Mouse (Mus musculus): Measurements from ENCODE around the gene Cpd. TPM values are rescaled to one million over a fixed set of nuclear protein-coding genes. Genes with fewer than 3 reads are reported as not detected.

Gene Cpd
- polyA plus RNA-seq, 1 experiment from 2014 or later, result 3.3 TPM

DNA sequence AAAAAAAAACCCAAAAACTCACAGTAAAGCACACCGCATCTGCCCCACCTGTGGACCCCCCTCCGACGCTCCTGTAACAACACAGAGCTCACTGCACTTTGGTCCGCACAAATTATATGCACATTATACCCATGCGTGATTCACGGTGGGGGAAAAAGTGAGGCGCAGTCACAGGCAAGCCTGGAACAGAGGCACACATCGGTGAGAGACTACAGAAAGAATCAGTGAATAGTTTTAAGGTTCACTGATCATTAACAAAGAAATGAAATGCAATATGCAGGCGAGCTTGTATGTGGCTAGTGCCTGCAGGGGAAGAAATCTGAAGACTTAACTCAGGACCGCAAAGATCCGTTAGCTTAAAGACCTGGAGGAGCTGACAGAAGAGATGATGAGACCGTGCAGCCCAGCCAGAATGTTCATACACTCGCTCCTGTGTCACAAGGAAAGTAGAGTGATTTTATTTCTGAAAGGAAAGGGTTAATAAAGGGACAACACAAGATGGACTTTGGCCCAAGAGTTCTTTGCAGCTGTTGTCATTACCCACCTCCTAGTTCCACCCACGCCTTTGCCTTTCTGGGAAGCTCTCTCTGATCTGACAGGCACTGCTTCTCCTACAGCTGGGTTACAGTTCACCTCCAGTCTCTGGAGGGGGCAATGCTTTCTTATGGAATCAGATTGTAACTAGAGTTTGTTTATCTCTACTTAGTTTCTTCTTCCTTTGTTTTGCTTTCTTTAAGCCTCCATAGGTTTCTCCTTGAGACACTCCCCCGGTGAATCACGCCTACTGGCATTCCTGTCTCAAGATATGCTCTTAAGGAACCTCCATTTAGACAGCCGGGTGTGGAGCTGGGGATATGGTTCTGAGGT, 7.9 kb upstream of the Cpd start:
- Histone ChIP-seq H3K27me3 (ENCODE audit: control insufficient read depth, insufficient read depth, low read depth, low read length) (no peaks in the 10 kb centered on the region), H3K36me3 (ENCODE audit: control insufficient read depth, insufficient read depth) (no peaks in the 10 kb centered on the region), H3K9me3 (replicated peaks; ENCODE audit: control insufficient read depth, low read length) (no peaks in the 10 kb centered on the region), H3K9ac (ENCODE audit: low read depth, low read length) (no peak overlapping the region), H3K4me2 (ENCODE audit: low read depth, low read length) (no peak overlapping the region), H3K27ac (ENCODE audit: low read length) (0 out of 2 replicates have a peak overlapping the region, but pooled peaks have one; percentile 16), H3K4me3 (ENCODE audit: low read depth, low read length) (no peak overlapping the region), H3K4me1 (ENCODE audit: control insufficient read depth, low read depth, low read length) (no peaks in the 10 kb centered on the region; the same call in 1 of the 2 replicates)
- peak; percentile 74 for ATAC-seq (ENCODE audit: low read depth)
- 63% methylated on average over 17 of the region's 17 CpGs for WGBS (ENCODE audit: insufficient replicate concordance)

DNA sequence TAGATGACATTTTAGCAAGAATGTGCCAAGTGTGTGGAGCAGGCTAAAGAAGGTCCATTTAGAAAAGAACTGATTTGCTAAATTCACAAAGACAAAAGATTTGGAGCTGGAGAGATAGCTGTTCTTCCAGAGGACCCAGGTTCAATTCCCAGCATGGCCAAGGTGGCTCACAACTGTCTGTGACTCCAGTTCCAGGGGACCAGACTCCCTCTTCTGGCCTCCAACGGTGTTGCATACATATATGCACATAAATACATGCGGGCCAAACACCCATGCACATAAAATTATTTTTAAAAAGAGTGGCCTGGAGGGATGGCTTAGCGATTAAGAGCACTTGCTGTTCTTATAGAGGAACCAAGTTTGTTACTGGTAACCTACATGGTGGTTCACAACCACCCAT, 4.7 kb upstream of the Cpd start:
- no peak overlapping the region for H3K4me3 ChIP-seq (ENCODE audit: low read depth, low read length)
- H3K4me2 ChIP-seq (ENCODE audit: low read depth, low read length), result no peak overlapping the region
- WGBS (ENCODE audit: insufficient replicate concordance), result 62% methylated on average over 3 of the region's 3 CpGs
- H3K9me3 ChIP-seq (replicated peaks; ENCODE audit: control insufficient read depth, low read length), result no peaks in the 10 kb centered on the region
- ATAC-seq (ENCODE audit: low read depth), result no peak
- H3K36me3 ChIP-seq (ENCODE audit: control insufficient read depth, insufficient read depth), result no peaks in the 10 kb centered on the region
- no peak overlapping the region for H3K9ac ChIP-seq (ENCODE audit: low read depth, low read length)
- H3K27ac ChIP-seq (ENCODE audit: low read length), result no peak overlapping the region
- H3K27me3 ChIP-seq (ENCODE audit: control insufficient read depth, insufficient read depth, low read depth, low read length), result no peaks in the 10 kb centered on the region
- peaks cover 4% of the 10 kb centered on the region; the same call in 1 of the 2 replicates for H3K4me1 ChIP-seq (ENCODE audit: control insufficient read depth, low read depth, low read length)

DNA sequence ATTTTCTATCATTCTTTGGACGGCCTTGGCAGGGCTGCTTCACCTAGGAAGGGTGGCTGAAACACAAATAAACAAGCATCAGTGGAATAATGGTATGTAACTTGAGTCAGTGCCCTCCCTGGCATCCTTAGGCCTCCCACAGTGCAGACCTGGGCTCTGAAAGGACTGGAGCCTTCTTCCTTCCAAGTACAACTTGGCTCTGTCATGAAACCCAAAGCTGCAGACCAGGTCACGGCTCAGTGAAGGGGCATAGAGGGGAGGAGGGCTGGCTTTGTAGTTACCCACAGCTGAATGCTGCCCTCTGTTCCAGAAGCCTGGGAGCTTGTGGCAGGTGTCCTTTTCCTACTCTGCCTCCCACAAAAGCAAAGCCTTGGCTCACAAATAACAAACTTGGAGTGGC, 2.8 kb upstream of the Cpd start:
- Histone ChIP-seq H3K4me3 (ENCODE audit: low read depth, low read length) (no peak overlapping the region), H3K4me1 (ENCODE audit: control insufficient read depth, low read depth, low read length) (peaks cover 15% of the 10 kb centered on the region), H3K9me3 (replicated peaks; ENCODE audit: control insufficient read depth, low read length) (no peaks in the 10 kb centered on the region), H3K9ac (ENCODE audit: low read depth, low read length) (no peak overlapping the region), H3K4me2 (ENCODE audit: low read depth, low read length) (no peak overlapping the region), H3K36me3 (ENCODE audit: control insufficient read depth, insufficient read depth) (no peaks in the 10 kb centered on the region), H3K27ac (ENCODE audit: low read length) (no peak overlapping the region), H3K27me3 (ENCODE audit: control insufficient read depth, insufficient read depth, low read depth, low read length) (no peaks in the 10 kb centered on the region)
- 44% methylated on average over 2 of the region's 2 CpGs for WGBS (ENCODE audit: insufficient replicate concordance)
- no peak for ATAC-seq (ENCODE audit: low read depth)

DNA sequence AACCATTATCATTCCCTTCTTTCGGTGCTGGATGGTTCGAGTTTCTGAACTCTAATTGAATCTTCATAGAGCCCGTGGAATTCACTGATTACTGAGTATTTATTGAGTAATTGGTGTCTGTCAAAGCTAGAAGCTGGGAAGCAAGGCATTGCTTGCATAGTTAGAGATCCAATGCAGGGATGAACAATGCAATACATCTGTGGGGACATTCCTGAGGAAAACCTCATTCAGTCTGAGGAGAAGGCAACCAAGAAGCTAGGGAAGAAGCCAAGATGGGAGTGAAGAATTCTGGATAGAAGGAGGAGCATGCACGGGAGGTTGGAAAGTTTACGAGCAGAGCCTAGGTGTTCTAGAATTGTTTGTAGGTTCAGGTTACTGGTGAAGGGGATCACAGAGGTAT, 1.3 kb upstream of the Cpd start:
- Histone ChIP-seq H3K27ac (ENCODE audit: low read length) (no peak overlapping the region), H3K4me1 (ENCODE audit: control insufficient read depth, low read depth, low read length) (peaks cover 19% of the 10 kb centered on the region), H3K9me3 (replicated peaks; ENCODE audit: control insufficient read depth, low read length) (no peaks in the 10 kb centered on the region), H3K9ac (ENCODE audit: low read depth, low read length) (no peak overlapping the region), H3K4me2 (ENCODE audit: low read depth, low read length) (no peak overlapping the region), H3K27me3 (ENCODE audit: control insufficient read depth, insufficient read depth, low read depth, low read length) (no peaks in the 10 kb centered on the region), H3K4me3 (ENCODE audit: low read depth, low read length) (no peak overlapping the region), H3K36me3 (ENCODE audit: control insufficient read depth, insufficient read depth) (no peaks in the 10 kb centered on the region)
- 68% methylated on average over 5 of the region's 5 CpGs for WGBS (ENCODE audit: insufficient replicate concordance)
- no peak for ATAC-seq (ENCODE audit: low read depth)

DNA sequence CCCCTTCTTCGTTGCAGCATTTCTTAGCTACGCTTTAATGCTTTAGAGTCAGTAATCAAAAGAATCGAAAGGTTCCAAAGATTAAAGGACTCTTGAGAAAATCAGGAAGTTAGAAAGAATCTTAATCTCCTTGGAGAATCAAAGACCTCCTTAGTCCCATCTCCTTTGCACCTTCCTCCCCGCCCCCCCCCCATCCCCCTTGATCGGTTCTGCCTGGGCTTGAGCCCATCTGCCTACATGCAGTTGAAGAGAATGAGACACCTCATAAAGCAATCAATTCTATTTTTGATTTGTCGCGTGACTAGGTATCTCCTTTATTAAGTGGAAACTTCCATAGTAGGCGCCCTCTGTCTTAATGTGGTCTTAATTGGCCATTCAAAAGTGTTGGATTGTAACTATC, 536 bp upstream of the Cpd start:
- Histone ChIP-seq H3K4me2 (ENCODE audit: low read depth, low read length) (peak overlapping the region; percentile 87), H3K9me3 (replicated peaks; ENCODE audit: control insufficient read depth, low read length) (no peaks in the 10 kb centered on the region), H3K27ac (ENCODE audit: low read length) (no peak overlapping the region), H3K4me3 (ENCODE audit: low read depth, low read length) (peak overlapping the region; percentile 88), H3K9ac (ENCODE audit: low read depth, low read length) (peak overlapping the region; percentile 27), H3K4me1 (ENCODE audit: control insufficient read depth, low read depth, low read length) (peaks cover 19% of the 10 kb centered on the region), H3K27me3 (ENCODE audit: control insufficient read depth, insufficient read depth, low read depth, low read length) (no peaks in the 10 kb centered on the region), H3K36me3 (ENCODE audit: control insufficient read depth, insufficient read depth) (no peaks in the 10 kb centered on the region)
- ATAC-seq (ENCODE audit: low read depth), result no peak
- 20% methylated on average over 8 of the region's 8 CpGs for WGBS (ENCODE audit: insufficient replicate concordance)

DNA sequence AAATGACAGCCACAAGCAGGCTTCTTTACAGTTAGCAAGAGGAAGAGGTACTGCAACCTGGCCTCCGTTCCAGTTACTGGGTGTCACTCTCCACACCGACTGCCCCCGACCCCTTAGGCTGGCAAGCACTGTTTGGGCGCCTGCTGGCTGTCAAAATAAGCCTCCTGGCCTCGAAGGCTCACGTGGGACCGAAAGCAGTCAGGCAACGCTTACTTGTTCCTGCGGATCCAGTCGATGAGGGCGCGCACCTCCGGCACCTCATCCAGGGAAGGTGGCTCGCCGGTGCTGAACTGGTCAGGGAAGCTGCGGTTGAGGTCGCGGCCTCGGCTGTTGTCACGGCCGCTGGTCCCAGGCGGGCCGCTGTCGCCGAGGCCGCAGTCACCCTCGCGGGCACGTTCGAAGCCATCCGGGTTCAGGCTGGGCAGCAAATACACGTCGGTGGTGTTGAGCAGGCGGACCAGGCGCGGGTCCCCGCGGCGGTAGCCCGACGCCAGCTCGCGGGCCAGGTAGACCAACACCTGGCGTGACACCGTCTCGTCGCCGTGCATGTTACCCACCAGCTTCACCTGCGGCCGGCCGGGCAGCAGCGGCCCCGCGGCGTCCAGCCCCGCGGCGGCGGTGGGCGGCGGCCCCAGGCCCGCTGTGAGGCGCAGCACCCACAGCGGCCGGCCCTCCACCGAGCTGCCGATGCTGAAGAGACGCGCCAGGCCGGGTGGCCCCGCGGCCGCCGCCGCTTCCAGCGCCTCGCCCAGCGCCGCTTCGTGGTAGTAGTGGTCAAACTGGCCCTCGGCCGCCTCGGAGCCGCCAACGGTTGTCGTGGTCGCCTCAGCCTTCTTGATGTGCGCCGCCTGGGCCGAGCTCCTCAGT, 574 bp downstream of the Cpd start:
- Histone ChIP-seq H3K9me3 (replicated peaks; ENCODE audit: control insufficient read depth, low read length) (no peaks in the 10 kb centered on the region), H3K9ac (ENCODE audit: low read depth, low read length) (peak overlapping the region; percentile 82), H3K27me3 (ENCODE audit: control insufficient read depth, insufficient read depth, low read depth, low read length) (no peaks in the 10 kb centered on the region), H3K4me1 (ENCODE audit: control insufficient read depth, low read depth, low read length) (peaks cover 21% of the 10 kb centered on the region), H3K4me3 (ENCODE audit: low read depth, low read length) (peak overlapping the region; percentile 88), H3K36me3 (ENCODE audit: control insufficient read depth, insufficient read depth) (no peaks in the 10 kb centered on the region), H3K27ac (ENCODE audit: low read length) (peak overlapping the region; percentile 78), H3K4me2 (ENCODE audit: low read depth, low read length) (peak overlapping the region; percentile 87)
- ATAC-seq (ENCODE audit: low read depth), result peak; percentile 59
- WGBS (ENCODE audit: insufficient replicate concordance), result under 1% methylated on average over 88 of the region's 90 CpGs

DNA sequence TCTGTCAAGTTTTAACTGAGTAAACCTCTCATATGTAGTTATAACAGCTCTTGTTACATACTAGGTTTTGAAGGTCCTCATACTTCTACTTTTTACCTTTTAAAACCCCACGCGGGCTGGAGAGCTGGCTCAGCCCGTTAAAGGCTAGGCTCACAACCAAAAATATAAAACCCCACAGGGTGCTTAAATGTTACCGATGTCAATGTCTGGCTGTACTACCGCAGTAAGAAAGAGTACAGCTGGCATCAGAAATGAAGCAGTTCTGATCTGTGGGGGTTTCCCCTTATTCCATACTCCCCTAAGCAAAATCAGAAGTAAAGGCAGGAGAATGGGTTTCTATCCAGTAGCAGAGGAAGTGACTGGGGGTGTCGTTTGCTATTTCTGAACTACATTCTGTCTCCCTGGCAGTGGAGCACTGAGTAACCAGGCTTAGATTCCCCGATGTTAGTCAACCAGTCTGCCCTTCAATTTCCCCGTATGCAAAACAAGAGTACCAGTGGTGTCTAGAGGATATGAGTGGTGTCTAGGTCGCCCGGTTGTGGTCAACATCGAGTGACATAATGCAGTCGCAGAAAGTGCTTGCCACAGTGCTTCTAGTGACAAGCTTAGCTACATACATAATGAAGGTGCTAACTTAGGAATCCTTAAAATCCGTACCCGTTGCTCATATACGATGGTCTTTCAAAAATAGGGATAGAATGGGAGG, 1.4 kb downstream of the Cpd start:
- Histone ChIP-seq H3K4me1 (ENCODE audit: control insufficient read depth, low read depth, low read length) (peaks cover 21% of the 10 kb centered on the region), H3K36me3 (ENCODE audit: control insufficient read depth, insufficient read depth) (no peaks in the 10 kb centered on the region), H3K9ac (ENCODE audit: low read depth, low read length) (peak overlapping the region; percentile 82), H3K4me3 (ENCODE audit: low read depth, low read length) (peak overlapping the region; percentile 88), H3K9me3 (replicated peaks; ENCODE audit: control insufficient read depth, low read length) (no peaks in the 10 kb centered on the region), H3K27ac (ENCODE audit: low read length) (peak overlapping the region; percentile 78), H3K27me3 (ENCODE audit: control insufficient read depth, insufficient read depth, low read depth, low read length) (no peaks in the 10 kb centered on the region), H3K4me2 (ENCODE audit: low read depth, low read length) (peak overlapping the region; percentile 87)
- 19% methylated on average over 15 of the region's 15 CpGs for WGBS (ENCODE audit: insufficient replicate concordance)
- ATAC-seq (ENCODE audit: low read depth), result no peak

DNA sequence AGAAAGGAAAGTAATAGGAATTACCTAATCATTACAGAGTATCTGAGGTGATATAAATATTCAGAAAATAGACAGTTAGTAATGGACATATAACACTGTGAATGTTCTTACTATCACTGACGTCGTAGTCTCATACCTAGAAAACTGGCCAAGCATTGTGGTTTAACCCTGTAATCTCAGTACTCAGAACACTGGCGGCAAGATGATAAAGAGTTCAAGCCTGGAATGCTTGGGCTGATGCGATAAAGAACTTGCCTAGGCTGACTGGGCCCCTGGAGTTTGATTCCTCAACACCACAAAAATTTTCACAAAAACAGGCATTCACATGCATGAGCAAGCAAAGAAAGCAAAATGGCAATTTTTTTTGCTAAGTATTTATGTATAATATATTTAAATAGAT, 8.2 kb downstream of the Cpd start:
- H3K36me3 ChIP-seq (ENCODE audit: control insufficient read depth, insufficient read depth), result peaks cover 4% of the 10 kb centered on the region; the same call in 1 of the 2 replicates
- no peak overlapping the region for H3K4me3 ChIP-seq (ENCODE audit: low read depth, low read length)
- ATAC-seq (ENCODE audit: low read depth), result peak; percentile 81
- no peaks in the 10 kb centered on the region for H3K27me3 ChIP-seq (ENCODE audit: control insufficient read depth, insufficient read depth, low read depth, low read length)
- H3K9ac ChIP-seq (ENCODE audit: low read depth, low read length), result no peak overlapping the region
- H3K27ac ChIP-seq (ENCODE audit: low read length), result no peak overlapping the region
- WGBS (ENCODE audit: insufficient replicate concordance), result 31% methylated on average over 4 of the region's 4 CpGs
- no peaks in the 10 kb centered on the region for H3K9me3 ChIP-seq (replicated peaks; ENCODE audit: control insufficient read depth, low read length)
- peaks cover 33% of the 10 kb centered on the region for H3K4me1 ChIP-seq (ENCODE audit: control insufficient read depth, low read depth, low read length)
- no peak overlapping the region for H3K4me2 ChIP-seq (ENCODE audit: low read depth, low read length)

Measured in liver, embryonic 16.5 days (tissue).